Mouse (Mus musculus): ENCODE results near the gene Rlbp1.

Gene Rlbp1

GRCm38 (mm10) chr7:79376516-79377275 is 10.2 kb downstream of the Rlbp1 start:
- DNase-seq (ENCODE audit: low spot score): no peak

GRCm38 (mm10) chr7:79375594-79375993 is 11.3 kb downstream of the Rlbp1 start:
- DNase-seq (ENCODE audit: low spot score): no peak

GRCm38 (mm10) chr7:79374017-79374416 is 12.8 kb downstream of the Rlbp1 start:
- no peak for DNase-seq (ENCODE audit: low spot score)

DNA sequence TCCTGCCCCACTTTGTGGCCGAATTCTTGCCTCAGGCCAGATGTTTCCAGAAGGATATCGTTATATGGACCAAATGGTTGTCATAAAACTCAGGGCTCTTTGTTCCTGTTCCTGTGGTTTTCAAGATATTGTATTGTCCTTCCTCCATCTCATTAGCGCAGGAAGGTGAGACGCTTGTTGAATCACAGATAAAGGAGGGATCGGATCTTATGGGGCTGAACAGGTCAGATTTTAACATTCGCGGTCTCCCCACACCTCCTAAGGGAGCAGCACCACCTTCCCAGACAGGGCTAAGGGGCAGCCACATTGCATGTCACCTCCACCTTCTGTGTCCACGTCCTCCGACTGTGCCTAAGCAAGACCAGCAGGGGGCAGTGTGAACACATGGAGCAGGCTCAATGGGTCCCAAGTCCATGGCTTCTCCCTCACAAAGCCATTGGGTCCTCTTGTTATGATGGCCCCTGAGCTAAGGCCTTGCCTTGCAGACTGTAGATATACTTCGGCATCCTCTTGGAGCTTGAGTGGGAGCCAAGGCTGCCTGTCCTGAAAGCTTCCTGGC is 15.4 kb downstream of the Rlbp1 start:
- peak; percentile 89 for DNase-seq (ENCODE audit: low spot score)

DNA sequence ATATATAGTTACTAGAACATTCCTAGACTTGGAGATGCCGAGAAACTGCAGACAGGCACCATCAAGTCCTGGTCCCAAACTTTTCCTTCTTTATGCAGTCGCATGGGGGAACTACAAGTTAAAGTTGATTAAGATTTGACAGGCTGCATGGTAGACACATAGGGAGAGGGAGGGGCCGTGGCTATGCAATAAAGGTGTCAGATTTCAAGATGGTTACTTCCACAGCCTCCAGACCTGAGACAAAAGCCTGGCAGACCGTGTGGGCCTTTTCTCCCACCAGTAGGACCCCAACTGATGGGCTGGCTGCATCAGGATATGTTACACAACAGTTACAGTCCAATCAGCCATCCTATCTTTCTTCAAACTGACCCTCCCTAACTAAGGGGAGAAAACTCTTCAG is 17.4 kb downstream of the Rlbp1 start:
- no peak for DNase-seq (ENCODE audit: low spot score)

DNA sequence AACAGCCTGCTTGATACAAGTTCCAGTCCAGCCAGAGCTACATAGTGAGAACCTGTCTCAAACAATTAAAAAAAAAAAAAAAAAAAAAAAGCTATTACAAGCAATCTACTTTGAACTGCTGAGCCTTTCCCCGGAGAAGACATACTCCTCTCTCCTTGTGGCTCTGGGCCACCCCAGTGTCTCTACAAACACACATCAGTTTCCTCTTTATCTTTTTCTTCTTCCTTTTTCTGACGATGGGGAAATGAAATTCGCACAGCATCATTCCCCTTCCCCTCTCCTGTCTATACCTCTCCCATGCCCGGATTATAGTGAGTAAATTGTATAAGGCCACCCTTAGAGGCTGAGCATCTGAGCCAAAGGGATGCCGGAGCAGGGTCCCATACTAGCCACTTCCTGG is 18.2 kb downstream of the Rlbp1 start:
- no peak for DNase-seq (ENCODE audit: low spot score)

DNA sequence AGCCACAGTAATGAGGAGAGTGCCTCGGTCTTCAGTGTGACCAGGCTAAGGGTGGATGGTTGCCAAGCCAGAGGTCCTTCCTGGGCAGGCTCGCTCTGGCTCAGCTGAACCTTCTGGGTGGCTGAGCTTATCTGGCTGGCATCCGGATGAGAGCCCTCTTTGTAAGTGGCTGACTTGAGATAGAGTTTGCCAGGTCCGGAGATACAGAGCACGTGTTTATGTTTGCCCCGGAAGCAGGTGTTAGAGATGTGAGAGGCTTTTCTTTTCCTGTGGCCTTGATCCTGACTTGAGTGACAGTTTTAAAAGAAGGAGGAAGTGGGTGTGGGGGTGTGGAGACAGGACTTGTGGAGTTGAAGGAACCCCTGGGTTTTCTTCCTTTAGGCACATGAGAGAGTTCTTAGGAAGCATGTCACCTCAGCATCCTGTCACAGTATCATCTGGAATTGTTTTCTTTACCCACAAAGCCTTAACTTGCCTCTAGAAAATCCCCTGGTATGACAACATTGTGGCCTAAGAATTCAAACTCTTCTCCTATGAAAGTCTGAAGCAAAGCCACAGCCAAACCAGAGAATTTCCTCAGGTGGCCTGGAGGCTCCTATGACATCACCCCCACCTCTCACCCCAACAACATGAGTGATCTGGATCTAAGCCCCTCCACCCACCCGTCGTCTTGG is 23.3 kb downstream of the Rlbp1 start:
- no peak for DNase-seq (ENCODE audit: low spot score)

DNA sequence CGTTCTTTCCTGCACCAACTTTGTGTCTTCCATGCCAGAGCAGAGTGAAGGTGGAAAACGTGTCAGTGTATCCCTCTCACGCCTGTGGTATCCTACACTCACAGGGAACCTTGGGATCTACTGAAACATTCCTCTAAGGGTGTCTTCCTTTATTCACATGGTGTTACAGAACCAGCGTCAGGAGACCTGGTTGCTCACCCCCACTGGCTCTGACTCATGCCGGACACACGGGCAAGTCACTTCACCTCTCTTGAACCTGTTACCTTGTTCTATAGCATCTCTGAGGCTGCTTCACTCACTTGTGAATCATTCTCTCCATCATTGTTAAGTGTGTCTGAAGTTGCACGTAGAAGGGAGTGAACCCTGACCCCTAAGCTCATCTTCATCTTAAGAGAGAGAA is 24.0 kb downstream of the Rlbp1 start:
- DNase-seq (ENCODE audit: low spot score): no peak

GRCm38 (mm10) chr7:79362208-79362607 is 24.6 kb downstream of the Rlbp1 start:
- DNase-seq (ENCODE audit: low spot score): no peak

DNA sequence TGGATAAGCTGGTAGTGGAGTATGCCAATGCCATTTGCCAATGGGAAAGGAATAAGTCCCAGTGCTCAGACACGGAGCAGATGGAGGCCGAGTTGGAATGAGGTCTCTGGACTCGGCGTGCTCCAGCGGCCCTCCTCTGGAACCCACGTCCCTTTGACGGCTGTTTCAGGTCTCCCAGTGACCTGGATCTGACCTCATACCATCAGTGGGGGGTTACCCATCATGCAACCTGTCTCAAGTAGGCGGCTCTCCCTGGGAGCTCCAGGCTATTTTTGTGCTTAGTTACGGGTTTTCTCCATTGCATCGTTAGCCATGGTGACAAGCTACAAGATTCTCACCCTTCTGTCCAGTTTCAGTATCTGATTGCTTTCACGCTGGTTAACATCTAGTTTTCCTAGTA is 26.8 kb downstream of the Rlbp1 start:
- no peak for DNase-seq (ENCODE audit: low spot score)

- DNase-seq (ENCODE audit: low spot score): no peak
Measured at GRCm38 (mm10) chr7:79359183-79359435, 27.7 kb downstream of the Rlbp1 start.

- DNase-seq (ENCODE audit: low spot score): no peak
Measured at GRCm38 (mm10) chr7:79358350-79359182, 28.3 kb downstream of the Rlbp1 start.

DNA sequence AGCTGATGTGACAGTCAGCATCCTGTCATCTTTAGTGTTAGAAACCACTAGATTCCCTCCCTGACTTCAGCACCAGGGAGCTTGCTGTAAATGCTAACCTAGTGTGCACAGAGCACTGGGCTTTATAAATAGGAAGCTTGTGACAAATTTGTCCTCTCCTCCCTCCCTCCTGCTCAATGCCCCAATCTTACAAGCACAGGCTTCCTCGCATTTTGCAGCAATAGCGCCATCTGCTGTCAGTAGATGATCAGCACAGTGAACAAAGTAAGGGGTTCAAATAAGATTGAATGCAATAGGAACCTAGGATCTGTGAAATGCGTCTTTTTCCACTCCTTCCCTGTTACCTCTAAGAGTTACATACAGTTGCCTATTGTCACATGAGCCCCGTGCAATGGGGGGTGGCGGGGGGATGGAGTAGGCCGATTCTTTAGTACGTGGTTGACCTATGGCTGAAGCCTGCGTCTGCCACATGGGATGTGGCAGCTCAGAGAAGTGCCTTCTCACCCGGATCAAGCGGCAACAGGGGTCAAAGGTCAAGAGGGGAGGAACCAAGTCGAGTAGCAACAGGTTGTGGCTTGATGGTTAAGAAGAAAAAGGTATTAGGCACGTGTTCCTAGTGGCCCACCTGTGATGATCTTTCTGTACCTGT is 37.0 kb downstream of the Rlbp1 start:
- peak; percentile 87 for DNase-seq (ENCODE audit: low spot score)

GRCm38 (mm10) chr7:79348816-79349215 is 38.0 kb downstream of the Rlbp1 start:
- no peak for DNase-seq (ENCODE audit: low spot score)

- DNase-seq (ENCODE audit: low spot score): no peak
Measured at GRCm38 (mm10) chr7:79347108-79347813, 39.6 kb downstream of the Rlbp1 start.

DNA sequence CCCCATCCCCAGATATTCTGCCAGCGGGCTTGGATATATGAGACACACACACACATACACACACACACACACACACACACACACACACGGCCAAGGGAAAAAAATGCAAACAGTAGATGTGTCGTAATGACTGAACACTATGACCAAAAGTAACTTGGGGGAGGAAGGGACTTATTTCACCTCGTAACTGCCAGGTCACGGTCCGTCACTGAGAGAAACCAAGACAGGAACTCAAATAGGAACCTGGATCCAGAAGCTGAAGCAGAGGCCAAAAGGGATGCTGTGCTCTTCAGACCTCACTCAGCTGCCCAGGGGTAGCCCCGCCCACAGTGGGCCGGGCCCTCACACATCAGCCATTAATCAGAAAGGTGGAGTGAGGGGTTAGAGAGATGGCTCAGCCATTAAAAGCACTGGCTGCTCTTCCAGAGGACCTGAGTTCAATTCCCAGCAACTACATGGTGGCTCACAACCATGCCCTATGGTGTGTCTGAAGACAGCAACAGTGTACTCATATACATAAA is 40.2 kb downstream of the Rlbp1 start:
- DNase-seq (ENCODE audit: low spot score): no peak

GRCm38 (mm10) chr7:79345902-79346301 is 40.9 kb downstream of the Rlbp1 start:
- peak; percentile 75 for DNase-seq (ENCODE audit: low spot score)

DNA sequence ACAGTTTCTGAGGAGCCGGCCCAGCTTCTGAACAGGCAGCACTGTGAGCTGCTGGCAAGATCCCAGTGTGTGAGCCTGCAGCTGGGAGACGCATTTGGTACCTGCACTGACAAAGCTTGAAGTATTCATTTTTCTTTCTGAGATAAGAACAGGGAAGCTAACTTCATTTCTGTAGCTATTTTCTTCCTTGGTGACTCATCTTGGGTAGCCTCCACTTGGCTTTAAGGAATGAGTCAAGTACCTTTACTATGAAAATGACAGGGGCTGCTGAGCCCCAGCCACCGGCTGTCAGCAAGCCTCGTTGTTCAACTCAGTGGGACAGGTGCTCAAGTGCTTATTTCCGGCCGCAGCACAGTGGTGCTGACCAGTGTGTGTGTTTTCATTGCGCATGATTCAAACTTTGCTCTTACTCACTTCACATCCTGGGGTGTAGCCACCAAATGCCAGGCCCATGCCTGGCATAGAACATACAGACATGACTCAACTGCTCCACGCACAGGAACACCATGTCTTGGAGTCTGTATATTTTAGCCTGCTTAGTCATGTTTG is 50.4 kb downstream of the Rlbp1 start:
- DNase-seq (ENCODE audit: low spot score): no peak

DNA sequence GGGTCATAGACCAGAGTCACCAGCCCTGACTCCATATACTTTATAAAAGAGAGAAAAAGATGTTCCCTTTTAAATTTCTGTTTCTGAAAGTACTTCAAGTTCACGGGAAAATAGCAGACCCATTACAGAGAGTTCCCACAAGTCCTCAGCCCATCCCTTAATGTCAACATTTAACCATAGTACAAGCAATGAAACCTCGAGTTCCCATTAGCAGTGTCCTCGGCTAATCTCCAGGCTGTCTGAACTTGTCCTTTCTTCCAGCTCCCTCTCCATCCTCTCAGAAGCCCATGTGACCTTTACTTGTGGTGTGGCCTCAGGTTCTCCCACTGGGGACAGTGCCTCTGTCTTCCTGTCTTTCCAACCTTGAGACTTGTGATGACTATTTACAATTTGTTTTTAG is 53.4 kb downstream of the Rlbp1 start:
- no peak for DNase-seq (ENCODE audit: low spot score)

GRCm38 (mm10) chr7:79331197-79331596 is 55.7 kb downstream of the Rlbp1 start:
- no peak for DNase-seq (ENCODE audit: low spot score)

DNA sequence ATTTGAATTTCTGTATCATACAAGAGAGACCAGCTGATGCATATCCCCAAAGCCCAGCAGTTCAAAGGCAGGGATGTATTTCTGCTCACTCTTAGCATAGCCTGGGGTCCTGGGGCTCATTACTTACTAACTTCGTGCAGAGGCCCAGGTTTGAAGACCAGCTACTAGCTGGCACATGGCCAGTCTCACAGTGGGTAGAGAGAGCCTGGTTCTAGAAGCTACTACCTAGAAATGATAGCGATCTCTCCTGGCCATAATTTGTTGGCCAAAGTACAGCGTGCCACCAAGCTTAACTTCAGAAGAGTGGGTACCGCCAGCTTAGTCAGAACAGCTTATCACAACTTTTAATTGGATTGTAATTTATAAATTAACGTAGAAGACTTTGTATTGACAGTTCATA is 58.1 kb downstream of the Rlbp1 start:
- DNase-seq (ENCODE audit: low spot score): no peak

Measured in retina, embryonic 14.5 days (tissue).